Mouse (Mus musculus) adrenal gland, postnatal 36 days (tissue): ENCODE results near the gene Zdhhc8. TPM values are rescaled to one million over a fixed set of nuclear protein-coding genes. Genes with fewer than 3 reads are reported as not detected.

Source experiments
- microRNA-seq: library from miRNA; unstranded; fragments of <30 nt; microRNA quantifications from one replicate; pipeline ENCODE4 v1.2.0, GENCODE M21; 2021
- total RNA-seq, 2 experiments: library from RNA; stranded (reverse); gene quantifications; 2 replicates each; pipeline ENCODE4 v1.2.3; 2021

Gene Zdhhc8
- total RNA-seq, 2 experiments from 2014 or later = 20.2 to 23.1 TPM

Small RNAs within 50 kb of the gene (microRNA-seq; reads per million reads assigned to microRNA genes)
- gene Gm24572 (not detected), gene Mir1306 (172 reads per million, percentile 57 among the genes with 10 or more reads in this experiment)

Other genes starting within 250 kb of the Zdhhc8 start
- 10 to 100 TPM; 55.4 to 85.3 TPM for gene Dgcr6, start 182.3 kb downstream of the Zdhhc8 start, total RNA-seq
- 10 to 100 TPM; 13.1 to 47.7 TPM for gene Prodh, start 144.9 kb downstream of the Zdhhc8 start, total RNA-seq
- under 1 TPM in 1 of 2 experiments, not detected in 1; 0.20 TPM for gene Rtn4r, start 107.5 kb downstream of the Zdhhc8 start, total RNA-seq
- gene Ccdc188, start 17.3 kb downstream of the Zdhhc8 start, total RNA-seq = not detected
- gene Trmt2a, start 13.5 kb upstream of the Zdhhc8 start, total RNA-seq = 10 to 100 TPM; 46.5 to 47.1 TPM
- 100 to 1,000 TPM; 137 to 164 TPM for gene Ranbp1, start 13.6 kb upstream of the Zdhhc8 start, total RNA-seq
- gene Gm49776, start 23.2 kb upstream of the Zdhhc8 start, total RNA-seq = under 1 TPM in 1 of 2 experiments, not detected in 1; 0.86 TPM
- 10 to 100 TPM; 27.6 to 32.2 TPM for gene Dgcr8, start 54.1 kb upstream of the Zdhhc8 start, total RNA-seq
- 10 to 100 TPM; 31.9 to 43.7 TPM for gene Tango2, start 113.0 kb upstream of the Zdhhc8 start, total RNA-seq
- 10 to 100 TPM; 36.4 to 41.2 TPM for gene Arvcf, start 113.0 kb upstream of the Zdhhc8 start, total RNA-seq
- gene Txnrd2, start 191.2 kb upstream of the Zdhhc8 start, total RNA-seq = 10 to 100 TPM; 73.3 to 97.3 TPM
- 100 to 1,000 TPM; 193 to 249 TPM for gene Comt, start 191.7 kb upstream of the Zdhhc8 start, total RNA-seq